Mouse (Mus musculus) limb, embryonic 14.5 days (tissue): ENCODE measurements around the gene Parp3. TPM values are rescaled to one million over a fixed set of nuclear protein-coding genes. Genes with fewer than 3 reads are reported as not detected.

Experiments
- ATAC-seq: fragments of 200-750 bp; cut with Nextera tagmentation; 2 replicates; pipeline ENCODE4 v1.8.0; 2017; ENCODE audit warnings: low read depth, moderate number of reproducible peaks, moderate TSS enrichment; ENCODE audit not compliant: low FRiP score
- DNase-seq: peaks from one replicate; pipeline ENCODE4 v3.0.0-alpha.2; 2015; ENCODE audit warnings: low spot score
- H3K27ac ChIP-seq: fragments of 300-500 bp; sonication (generic); replicated peaks from 2 replicates; pipeline ENCODE4 v1.5.1; 2014; ENCODE audit warnings: low read depth, mild to moderate bottlenecking, low read length, moderate library complexity, mixed read lengths
- H3K27me3 ChIP-seq: fragments of 300-500 bp; sonication (generic); 2 replicates; pipeline ENCODE4 v1.6.1; 2014; ENCODE audit warnings: low read length, mixed read lengths; ENCODE audit not compliant: control insufficient read depth, insufficient read depth
- H3K36me3 ChIP-seq: fragments of 300-500 bp; sonication (generic); 2 replicates; pipeline ENCODE4 v1.6.1; 2014; ENCODE audit warnings: mild to moderate bottlenecking, low read length, moderate library complexity, mixed read lengths; ENCODE audit not compliant: control insufficient read depth, insufficient read depth
- H3K4me1 ChIP-seq: fragments of 300-500 bp; sonication (generic); 2 replicates; pipeline ENCODE4 v1.6.1; 2014; ENCODE audit warnings: antibody characterized with exemption, low read length, mixed read lengths; ENCODE audit not compliant: control insufficient read depth, insufficient read depth
- H3K4me2 ChIP-seq: fragments of 300-500 bp; sonication (generic); replicated peaks from 2 replicates; pipeline ENCODE4 v1.6.1; 2014; ENCODE audit warnings: low read depth, mild to moderate bottlenecking, low read length, moderate library complexity; ENCODE audit not compliant: severe bottlenecking
- H3K4me3 ChIP-seq: fragments of 300-500 bp; sonication (generic); replicated peaks from 2 replicates; pipeline ENCODE4 v1.5.1; 2014; ENCODE audit warnings: low read length
- H3K9ac ChIP-seq: fragments of 300-500 bp; sonication (generic); 2 replicates; pipeline ENCODE4 v1.6.1; 2014; ENCODE audit warnings: mild to moderate bottlenecking, low read depth, low read length, moderate library complexity; ENCODE audit not compliant: severe bottlenecking
- H3K9me3 ChIP-seq: fragments of 300-500 bp; sonication (generic); 2 replicates; pipeline ENCODE4 v1.6.1; 2016; ENCODE audit warnings: low read length; ENCODE audit not compliant: control insufficient read depth
- POLR2A ChIP-seq: fragments of 200-500 bp; IDR thresholded peaks from 2 replicates; pipeline ENCODE4 v1.8.0; 2012; ENCODE audit warnings: inconsistent platforms, mild to moderate bottlenecking, moderate library complexity, borderline replicate concordance; ENCODE audit not compliant: insufficient read depth, insufficient read length; ENCODE audit errors: extremely low read depth
- WGBS: fragments of 180-500 bp; shearing (Covaris S2); extraction: QIAGEN DNeasy Blood & Tissue Kit; methylation state at CpG from one replicate; pipeline ENCODE4 v1.1.7; 2014; 5-methylcytosine and 5-hydroxymethylcytosine counted together
- polyA plus RNA-seq, 2 experiments: library from polyadenylated mRNA; depleted of rRNA in 1 of 2; stranded (reverse) in 1 of 2; unstranded in 1 of 2; fragments of >200 nt; fragmentation: Nextera tagmentation in 1 of 2; extraction: Ambion mirVana in 1 of 2; gene quantifications; 2 replicates each; pipeline versions ENCODE4 v1.2.1 to v1.2.3; 2012 to 2014

Gene Parp3
- polyA plus RNA-seq, 2 experiments, result 4.3 to 9.0 TPM

- Histone ChIP-seq H3K4me3 (peak overlapping the region; percentile 71), H3K27me3 (no peaks in the 10 kb centered on the region), H3K9ac (peak overlapping the region; percentile 70), H3K4me2 (peak overlapping the region; percentile 90), H3K27ac (no peak overlapping the region; the same call in 1 of the 2 replicates), H3K4me1 (peaks cover 69% of the 10 kb centered on the region), H3K36me3 (no peaks in the 10 kb centered on the region; the same call in 1 of the 2 replicates), H3K9me3 (no peaks in the 10 kb centered on the region)
- WGBS, result 1% methylated on average over 7 of the region's 7 CpGs
- DNase-seq, result no peak
- no peak for ATAC-seq
- TF ChIP-seq POLR2A, result no peak
Observed at GRCm38 (mm10) chr9:106452821-106453220, 23.9 kb downstream of the Parp3 start.

- DNase-seq (no peak), ATAC-seq (no peak)
- Histone ChIP-seq H3K9ac (no peak overlapping the region), H3K4me3 (peak overlapping the region; percentile 71; the same call in 1 of the 2 replicates), H3K27ac (no peak overlapping the region), H3K36me3 (no peaks in the 10 kb centered on the region; the same call in 1 of the 2 replicates), H3K4me1 (peaks cover 71% of the 10 kb centered on the region), H3K27me3 (no peaks in the 10 kb centered on the region), H3K4me2 (peak overlapping the region; percentile 90), H3K9me3 (no peaks in the 10 kb centered on the region)
- WGBS, result 25% methylated on average over 6 of the region's 6 CpGs
- no peak for TF ChIP-seq POLR2A
Observed at GRCm38 (mm10) chr9:106452351-106452750, 24.4 kb downstream of the Parp3 start.

GRCm38 (mm10) chr9:106451899-106452298 lies 24.9 kb downstream of the Parp3 start:
- WGBS, result 47% methylated on average over 2 of the region's 2 CpGs
- Histone ChIP-seq H3K9ac (no peak overlapping the region), H3K36me3 (no peaks in the 10 kb centered on the region; the same call in 1 of the 2 replicates), H3K4me2 (no peak overlapping the region), H3K27me3 (no peaks in the 10 kb centered on the region), H3K4me3 (no peak overlapping the region), H3K27ac (no peak overlapping the region), H3K9me3 (no peaks in the 10 kb centered on the region), H3K4me1 (peaks cover 66% of the 10 kb centered on the region)
- DNase-seq, result no peak
- no peak for ATAC-seq
- no peak for TF ChIP-seq POLR2A

- H3K27me3 ChIP-seq, result no peaks in the 10 kb centered on the region
- H3K9me3 ChIP-seq, result no peaks in the 10 kb centered on the region
- no peak overlapping the region for H3K9ac ChIP-seq
- TF ChIP-seq POLR2A, result no peak
- 67% methylated on average over 11 of the region's 11 CpGs for WGBS
- no peaks in the 10 kb centered on the region; the same call in 1 of the 2 replicates for H3K36me3 ChIP-seq
- DNase-seq (no peak), ATAC-seq (no peak)
- no peak overlapping the region; the same call in 1 of the 2 replicates for H3K27ac ChIP-seq
- H3K4me1 ChIP-seq, result peaks cover 63% of the 10 kb centered on the region
- H3K4me3 ChIP-seq, result no peak overlapping the region
- no peak overlapping the region for H3K4me2 ChIP-seq
Observed at GRCm38 (mm10) chr9:106451298-106451697, 25.5 kb downstream of the Parp3 start.

GRCm38 (mm10) chr9:106450661-106451060 lies 26.1 kb downstream of the Parp3 start:
- no peak for ATAC-seq
- Histone ChIP-seq H3K9ac (no peak overlapping the region), H3K36me3 (no peaks in the 10 kb centered on the region), H3K4me3 (no peak overlapping the region), H3K27me3 (no peaks in the 10 kb centered on the region), H3K4me1 (peaks cover 56% of the 10 kb centered on the region), H3K4me2 (0 out of 2 replicates have a peak overlapping the region, but pooled peaks have one; percentile 11), H3K9me3 (no peaks in the 10 kb centered on the region), H3K27ac (0 out of 2 replicates have a peak overlapping the region, but pooled peaks have one; percentile 28)
- 2% methylated on average over 9 of the region's 9 CpGs for WGBS
- peak; percentile 85 for DNase-seq
- TF ChIP-seq POLR2A, result no peak
